Mouse (Mus musculus) urinary bladder, adult 2 months (tissue): ENCODE data around the gene Hist1h1e. TPM values are rescaled to one million over a fixed set of nuclear protein-coding genes. Genes with fewer than 3 reads are reported as not detected.
"Not testable (repeated sequence)": the region's sequence is repeated elsewhere in the genome, so short reads cannot be mapped to it uniquely, and the experiment has no call there.

Source experiments
- DNase-seq: peaks from one replicate; pipeline ENCODE4 v3.0.0; 2022; ENCODE audit warnings: low spot score
- polyA plus RNA-seq: library from polyadenylated mRNA; depleted of rRNA; stranded (reverse); fragments of >200 nt; gene quantifications from 2 replicates; pipeline ENCODE4 v1.2.3, GENCODE M21; 2012

Gene Hist1h1e
- polyA plus RNA-seq, 1 experiment = 1.1 TPM

- not testable (repeated sequence) for DNase-seq
These were observed 30.5 kb downstream of the Hist1h1e start for GRCm38 (mm10) chr13:23591886-23592285.

- DNase-seq = no peak
These were observed 31.2 kb downstream of the Hist1h1e start for GRCm38 (mm10) chr13:23591206-23591605.

GRCm38 (mm10) chr13:23586940-23587225 is 35.5 kb downstream of the Hist1h1e start:
- no peak for DNase-seq

GRCm38 (mm10) chr13:23586099-23586939 is 36.0 kb downstream of the Hist1h1e start:
- DNase-seq = no peak

- DNase-seq = peak; percentile 48
These were observed 36.8 kb downstream of the Hist1h1e start for GRCm38 (mm10) chr13:23585442-23586098.

- peak; percentile 65 for DNase-seq
These were observed 37.3 kb downstream of the Hist1h1e start for GRCm38 (mm10) chr13:23585029-23585441.

- no peak for DNase-seq
These were observed 38.0 kb downstream of the Hist1h1e start for GRCm38 (mm10) chr13:23584331-23584730.

GRCm38 (mm10) chr13:23583387-23584068 is 38.8 kb downstream of the Hist1h1e start:
- DNase-seq = no peak

GRCm38 (mm10) chr13:23582219-23583056 is 39.9 kb downstream of the Hist1h1e start:
- DNase-seq = no peak

- DNase-seq = peak; percentile 91
These were observed 40.7 kb downstream of the Hist1h1e start, which contains the start of gene Hist1h4d for GRCm38 (mm10) chr13:23581408-23582218. Gene Hist1h4d, plus strand, starts transcription at chr13:23581598.

- no peak for DNase-seq
These were observed 44.5 kb downstream of the Hist1h1e start for GRCm38 (mm10) chr13:23577835-23578234.

GRCm38 (mm10) chr13:23576906-23577639 is 45.3 kb downstream of the Hist1h1e start:
- no peak for DNase-seq

GRCm38 (mm10) chr13:23576351-23576881 is 45.9 kb downstream of the Hist1h1e start:
- DNase-seq = no peak

- DNase-seq = not testable (repeated sequence)
These were observed 46.5 kb downstream of the Hist1h1e start for GRCm38 (mm10) chr13:23575864-23576313.

GRCm38 (mm10) chr13:23575271-23575851 is 47.0 kb downstream of the Hist1h1e start, which contains the start of gene Hist1h3d:
Gene Hist1h3d, plus strand, starts transcription at chr13:23575763.
- DNase-seq = no peak

- DNase-seq = not testable (repeated sequence)
These were observed 47.7 kb downstream of the Hist1h1e start for GRCm38 (mm10) chr13:23574546-23575170.

GRCm38 (mm10) chr13:23573898-23574524 is 48.3 kb downstream of the Hist1h1e start, which contains the start of the genes Hist1h2bf and Hist1h2ad:
Gene Hist1h2bf, minus strand, starts transcription at chr13:23574196.
Gene Hist1h2ad, plus strand, starts transcription at chr13:23574381.
- not testable (repeated sequence) for DNase-seq
